Mouse (Mus musculus) MEL (cell line): ENCODE data around the gene Dnhd1. TPM values are rescaled to one million over a fixed set of nuclear protein-coding genes. Genes with fewer than 3 reads are reported as not detected.

ENCODE experiments used
- DNase-seq: peaks from one replicate; pipeline ENCODE4 v3.0.0; 2011; ENCODE audit warnings: low read depth, low spot score
- H3K27ac ChIP-seq: 2 replicates; pipeline ENCODE4 v1.5.1; 2012; ENCODE audit warnings: low read depth, mild to moderate bottlenecking, control low read depth, low read length, moderate library complexity; ENCODE audit not compliant: control insufficient read depth
- H3K27me3 ChIP-seq, 2 experiments: fragments of 150-350 bp in 1 of 2; sonication (generic) in 1 of 2; 2 replicates each; pipeline ENCODE4 v1.6.1; 2012; ENCODE audit warnings: low read length in 2 of 2, mild to moderate bottlenecking in 2 of 2, improper control_type of control experiment in 1 of 2, moderate library complexity in 1 of 2; ENCODE audit not compliant: insufficient read depth in 2 of 2, control insufficient read depth in 1 of 2
- H3K36me3 ChIP-seq, 2 experiments: 2 replicates each; pipeline ENCODE4 v1.6.1; 2012 to 2014; ENCODE audit warnings: low read length in 2 of 2, improper control_type of control experiment in 1 of 2, inconsistent platforms in 1 of 2, mild to moderate bottlenecking in 1 of 2; ENCODE audit not compliant: insufficient read depth in 2 of 2, control insufficient read depth in 1 of 2
- H3K4me1 ChIP-seq, 2 experiments: fragments of 150-350 bp in 1 of 2; sonication (generic) in 1 of 2; 2 replicates each; pipeline ENCODE4 v1.6.1; 2012; ENCODE audit warnings: low read length in 2 of 2, improper control_type of control experiment in 1 of 2, mild to moderate bottlenecking in 1 of 2; ENCODE audit not compliant: insufficient read depth in 2 of 2, control insufficient read depth in 1 of 2
- H3K4me3 ChIP-seq, 2 experiments: fragments of 150-350 bp in 1 of 2; sonication (generic) in 1 of 2; 2 replicates each; pipeline ENCODE4 v1.5.1; 2012; ENCODE audit warnings: low read depth in 2 of 2, low read length in 2 of 2, mild to moderate bottlenecking in 2 of 2, moderate library complexity in 2 of 2, control low read depth in 1 of 2, improper control_type of control experiment in 1 of 2; ENCODE audit not compliant: control insufficient read depth in 1 of 2, insufficient read depth in 1 of 2
- H3K79me2 ChIP-seq: 2 replicates; pipeline ENCODE4 v1.6.1; 2012; ENCODE audit warnings: mild to moderate bottlenecking, low read length, moderate library complexity; ENCODE audit not compliant: control insufficient read depth, poor library complexity, insufficient read depth
- H3K9ac ChIP-seq: 2 replicates; pipeline ENCODE4 v1.6.1; 2012; ENCODE audit warnings: low read depth, mild to moderate bottlenecking, control low read depth, low read length, moderate library complexity; ENCODE audit not compliant: control insufficient read depth, poor library complexity, severe bottlenecking
- H3K9me3 ChIP-seq: fragments of 150-350 bp; sonication (generic); replicated peaks from 2 replicates; pipeline ENCODE4 v1.6.1; 2012; ENCODE audit warnings: mild to moderate bottlenecking, low read length, improper control_type of control experiment, moderate library complexity; ENCODE audit not compliant: insufficient read depth
- CHD1 ChIP-seq: IDR thresholded peaks from 2 replicates; pipeline ENCODE4 v1.6.1; 2012; ENCODE audit warnings: low read depth, mild to moderate bottlenecking, inconsistent platforms, low read length, improper control_type of control experiment
- CTCF ChIP-seq, 3 experiments: IDR thresholded peaks in 2 of 3; conservative IDR thresholded peaks in 1 of 3; 2 replicates each; pipeline ENCODE4 v1.5.1; 2011 to 2012; ENCODE audit warnings: low read length in 3 of 3, low read depth in 2 of 3, mild to moderate bottlenecking in 2 of 3, improper control_type of control experiment in 1 of 3, inconsistent platforms in 1 of 3, mixed read lengths in 1 of 3, moderate library complexity in 1 of 3; ENCODE audit not compliant: control insufficient read depth in 1 of 3, insufficient read depth in 1 of 3, poor library complexity in 1 of 3, severe bottlenecking in 1 of 3
- E2F4 ChIP-seq: IDR thresholded peaks from 2 replicates; pipeline ENCODE4 v1.6.1; 2011; ENCODE audit warnings: low read depth, low read length, improper control_type of control experiment, borderline replicate concordance
- GABPA ChIP-seq: IDR thresholded peaks from 2 replicates; pipeline ENCODE4 v1.6.1; 2012; ENCODE audit warnings: low read depth, mild to moderate bottlenecking, inconsistent platforms, low read length, improper control_type of control experiment, moderate library complexity
- HCFC1 ChIP-seq: IDR thresholded peaks from 2 replicates; pipeline ENCODE4 v1.6.1; 2012; ENCODE audit warnings: low read depth, mild to moderate bottlenecking, inconsistent platforms, low read length, improper control_type of control experiment, moderate library complexity
- JUND ChIP-seq: IDR thresholded peaks from 2 replicates; pipeline ENCODE4 v1.6.1; 2011; ENCODE audit warnings: low read depth, mild to moderate bottlenecking, improper control_type of control experiment, low read length
- MAFK ChIP-seq: IDR thresholded peaks from 2 replicates; pipeline ENCODE4 v1.6.1; 2011; ENCODE audit warnings: low read depth, mild to moderate bottlenecking, low read length, improper control_type of control experiment, borderline replicate concordance
- MAX ChIP-seq: IDR thresholded peaks from 2 replicates; pipeline ENCODE4 v1.6.1; 2011; ENCODE audit warnings: low read length, improper control_type of control experiment
- MAZ ChIP-seq: IDR thresholded peaks from 2 replicates; pipeline ENCODE4 v1.6.1; 2012; ENCODE audit warnings: low read depth, mild to moderate bottlenecking, inconsistent platforms, low read length, improper control_type of control experiment
- MEF2A ChIP-seq: IDR thresholded peaks from 2 replicates; pipeline ENCODE4 v1.6.1; 2014; ENCODE audit warnings: low read depth, mild to moderate bottlenecking, inconsistent platforms, low read length, improper control_type of control experiment; ENCODE audit not compliant: poor library complexity, insufficient replicate concordance, severe bottlenecking; ENCODE audit errors: extremely low read depth
- MXI1 ChIP-seq: IDR thresholded peaks from 2 replicates; pipeline ENCODE4 v1.6.1; 2011; ENCODE audit warnings: mild to moderate bottlenecking, low read depth, low read length, improper control_type of control experiment
- MYB ChIP-seq: IDR thresholded peaks from 2 replicates; pipeline ENCODE4 v1.6.1; 2011; ENCODE audit warnings: mild to moderate bottlenecking, low read depth, low read length, improper control_type of control experiment
- NELFE ChIP-seq: IDR thresholded peaks from 2 replicates; pipeline ENCODE4 v1.6.1; 2011; ENCODE audit warnings: low read depth, low read length, improper control_type of control experiment
- NRF1 ChIP-seq: IDR thresholded peaks from 2 replicates; pipeline ENCODE4 v1.6.1; 2014; ENCODE audit warnings: low read depth, mild to moderate bottlenecking, inconsistent platforms, low read length, improper control_type of control experiment, moderate library complexity; ENCODE audit not compliant: poor library complexity, insufficient read depth, severe bottlenecking
- RAD21 ChIP-seq: IDR thresholded peaks from 2 replicates; pipeline ENCODE4 v1.6.1; 2011; ENCODE audit warnings: mild to moderate bottlenecking, low read depth, low read length, improper control_type of control experiment
- RCOR1 ChIP-seq: IDR thresholded peaks from 2 replicates; pipeline ENCODE4 v1.6.1; 2012; ENCODE audit warnings: low read depth, mild to moderate bottlenecking, inconsistent platforms, low read length, improper control_type of control experiment
- SMC3 ChIP-seq: IDR thresholded peaks from 2 replicates; pipeline ENCODE4 v1.6.1; 2011; ENCODE audit warnings: low read depth, low read length, improper control_type of control experiment
- TBP ChIP-seq: IDR thresholded peaks from 2 replicates; pipeline ENCODE4 v1.8.0; 2011; ENCODE audit warnings: low read depth, low read length, improper control_type of control experiment
- UBTF ChIP-seq: IDR thresholded peaks from 2 replicates; pipeline ENCODE4 v1.6.1; 2012; ENCODE audit warnings: low read depth, mild to moderate bottlenecking, inconsistent platforms, low read length, improper control_type of control experiment, moderate library complexity, borderline replicate concordance; ENCODE audit not compliant: insufficient read depth
- USF2 ChIP-seq, 2 experiments: IDR thresholded peaks; 2 replicates each; pipeline ENCODE4 v1.6.1; 2011 to 2012; ENCODE audit warnings: improper control_type of control experiment in 2 of 2, low read length in 2 of 2, borderline replicate concordance in 1 of 2, inconsistent platforms in 1 of 2, low read depth in 1 of 2, mild to moderate bottlenecking in 1 of 2; ENCODE audit not compliant: insufficient read depth in 1 of 2
- ZC3H11A ChIP-seq: IDR thresholded peaks from 2 replicates; pipeline ENCODE4 v1.6.1; 2012; ENCODE audit warnings: low read depth, mild to moderate bottlenecking, inconsistent platforms, low read length, improper control_type of control experiment
- ZMIZ1 ChIP-seq: IDR thresholded peaks from 2 replicates; pipeline ENCODE4 v1.6.1; 2012; ENCODE audit warnings: low read depth, mild to moderate bottlenecking, inconsistent platforms, low read length, improper control_type of control experiment, moderate library complexity
- ZNF384 ChIP-seq: IDR thresholded peaks from 2 replicates; pipeline ENCODE4 v1.6.1; 2012; ENCODE audit warnings: low read depth, mild to moderate bottlenecking, inconsistent platforms, low read length, improper control_type of control experiment
- polyA plus RNA-seq, 2 experiments: library from polyadenylated mRNA; stranded (reverse) in 1 of 2; unstranded in 1 of 2; fragments of >175 nt in 1 of 2; fragments of >200 nt in 1 of 2; gene quantifications; 2 replicates each; pipeline versions ENCODE4 v1.2.1 to v1.2.4; 2012; ENCODE audit warnings: low replicate concordance in 2 of 2, low read depth in 1 of 2; ENCODE audit not compliant: insufficient read length in 2 of 2, insufficient read depth in 1 of 2, missing spikeins in 1 of 2
- total RNA-seq: library from RNA; depleted of rRNA; stranded (reverse); fragments of 300-350 nt; gene quantifications from 2 replicates; pipeline ENCODE4 v1.2.3, GENCODE M21; 2012

Dnhd1 gene
- total and polyA plus RNA-seq, 3 experiments, result 1.7 to 2.6 TPM; not detected in 1

DNA sequence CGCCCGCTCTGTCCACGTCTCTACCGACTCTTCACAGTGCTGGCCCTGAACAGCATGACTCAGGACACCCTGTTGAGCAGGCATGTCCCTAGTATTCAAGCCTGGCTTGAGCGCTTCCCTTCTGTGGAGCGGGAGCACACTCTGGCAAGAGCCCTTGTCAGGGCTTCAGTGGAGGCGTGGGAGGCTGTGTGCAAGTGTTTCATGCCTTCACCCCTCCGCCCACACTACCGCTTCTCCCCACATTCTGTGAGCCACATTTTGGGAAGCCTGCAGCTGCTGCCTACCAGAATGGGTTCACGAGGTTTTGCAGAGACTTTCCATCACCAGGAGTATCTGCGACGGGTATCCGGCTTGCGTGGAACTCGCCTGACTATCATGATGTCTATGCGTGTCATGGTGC, 52.6 kb downstream of the Dnhd1 start:
- H3K4me1 ChIP-seq, result peaks cover 0 to under 1% of the 10 kb centered on the region in 2 experiments; a peak in 1 of 4 replicates
- no peak overlapping the region for H3K4me3 ChIP-seq
- H3K27ac ChIP-seq, result no peak overlapping the region
- H3K27me3 ChIP-seq, result no peaks in the 10 kb centered on the region
- no peaks in the 10 kb centered on the region for H3K79me2 ChIP-seq
- no peak for TF ChIP-seq NRF1
- no peak for TF ChIP-seq MEF2A
- no peak for TF ChIP-seq RAD21
- no peak for TF ChIP-seq RCOR1
- TF ChIP-seq MAFK, result no peak
- TF ChIP-seq MYB, result no peak
- no peak for TF ChIP-seq ZMIZ1
- TF ChIP-seq CHD1, result no peak
- no peak for TF ChIP-seq NELFE
- no peak for DNase-seq
- no peak overlapping the region for H3K9ac ChIP-seq
- no peaks in the 10 kb centered on the region for H3K9me3 ChIP-seq
- H3K36me3 ChIP-seq, result no peaks in the 10 kb centered on the region

DNA sequence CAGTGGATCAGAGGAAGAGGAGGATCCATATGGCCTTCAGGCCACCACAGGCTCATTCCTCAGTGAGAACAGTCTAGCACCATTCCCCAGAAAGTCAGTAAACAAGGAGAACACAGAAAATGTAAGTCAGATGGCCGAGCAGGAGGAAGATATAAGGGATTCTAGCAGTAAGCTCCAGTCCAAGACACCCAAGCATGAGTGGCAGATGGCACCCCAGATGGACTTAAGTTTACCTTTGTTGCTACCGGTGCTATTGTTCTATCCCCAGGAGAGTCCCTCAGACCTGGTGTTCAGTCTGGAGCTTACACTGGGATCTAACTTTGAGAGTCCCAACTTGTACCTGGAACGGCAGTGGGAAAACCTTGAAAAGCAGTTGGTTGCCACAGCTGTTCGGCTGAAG, 53.2 kb downstream of the Dnhd1 start:
- Histone ChIP-seq H3K79me2 (no peaks in the 10 kb centered on the region), H3K9me3 (no peaks in the 10 kb centered on the region), H3K4me1 (peaks cover 0 to 6% of the 10 kb centered on the region in 2 experiments; a peak in 2 of 4 replicates), H3K27me3 (no peaks in the 10 kb centered on the region), H3K4me3 (no peak overlapping the region), H3K36me3 (peaks cover 0 to 3% of the 10 kb centered on the region in 2 experiments; a peak in 2 of 4 replicates), H3K27ac (no peak overlapping the region), H3K9ac (no peak overlapping the region)
- DNase-seq, result no peak
- TF ChIP-seq SMC3 (no peak), ZC3H11A (no peak), MAZ (no peak), MEF2A (no peak), RAD21 (no peak), MAFK (no peak), NELFE (no peak), JUND (no peak), CTCF (IDR thresholded peaks at IDR 0.05 in 2 of 3, conservative IDR thresholded peaks at IDR 0.05 in 1 of 3; ENCODE audit: control insufficient read depth in 1 of 3, insufficient read depth in 1 of 3, low read depth in 2 of 3, low read length in 3 of 3, poor library complexity in 1 of 3, severe bottlenecking in 1 of 3) (no peak), HCFC1 (no peak), USF2 (IDR thresholded peaks at IDR 0.05; ENCODE audit: borderline replicate concordance in 1 of 2, insufficient read depth in 1 of 2, low read depth in 1 of 2, low read length in 2 of 2) (no peak), TBP (no peak), GABPA (no peak), UBTF (no peak), MXI1 (no peak), MAX (no peak), MYB (no peak), ZNF384 (no peak), E2F4 (no peak), NRF1 (no peak)
